10 mouse cellular contexts compared by ENCODE assay signal in the genomic region with DNA sequence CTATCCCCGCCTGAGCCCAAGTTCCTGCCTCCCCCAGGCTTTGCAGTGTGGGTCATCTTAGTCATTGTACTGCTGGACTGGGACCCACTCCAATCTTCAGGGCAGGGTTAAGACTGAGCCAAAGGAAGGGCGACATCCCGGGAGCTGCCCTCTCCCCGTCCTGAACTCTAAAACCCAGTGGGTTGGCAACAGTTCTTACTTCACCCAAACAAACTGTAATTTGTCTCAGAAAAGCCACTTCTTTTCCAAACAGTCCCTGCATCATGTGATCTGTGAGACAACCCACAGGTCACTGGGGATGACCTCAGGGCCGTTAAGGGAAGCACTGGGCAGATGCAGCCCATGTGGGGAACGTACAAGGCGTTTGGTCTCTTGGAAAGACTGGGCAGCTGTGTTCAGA. TPM values are rescaled to one million over a fixed set of nuclear protein-coding genes. Genes with fewer than 3 reads are reported as not detected.
DNase-seq lines count a peak whose midpoint lies in the region; ATAC-seq lines count a peak whose summit lies in the region.
"Had no signal": no experiment of that assay in that cellular context is flagged by ENCODE, and none has a peak within 500 bp of the region (broad histone marks: within the 10 kb centered on the region; RNA-seq: fewer than 3 reads in every experiment).

No protein-coding gene starts in this region.

- no peaks in the 10 kb centered on the region for H3K27me3 ChIP-seq in hindbrain, embryonic 14.5 days (ENCODE audit: control insufficient read depth, insufficient read depth, low read length)
- H3K27me3 ChIP-seq: limb, embryonic 15.5 days had no signal

- DNase-seq in adrenal gland, adult (ENCODE audit: inconsistent age in 2 of 2, low spot score in 1 of 2) = peak; percentile 63 to 73
- DNase-seq in adrenal gland, postnatal 10 days = no peak
- peak; percentile 56 for DNase-seq in adrenal gland, postnatal 14 days
- peak; percentile 64 to 74 for DNase-seq in kidney, adult 8-10 months
- peak; percentile 89 for DNase-seq in lung, postnatal 10 days
- DNase-seq in frontal cortex, postnatal 25 days (ENCODE audit: low spot score in 2 of 2) = no peak
- DNase-seq in hindbrain, embryonic 14.5 days (ENCODE audit: low spot score) = no peak
- no peak for DNase-seq in left cerebral cortex, postnatal 14 days (ENCODE audit: low spot score in 2 of 2)
- DNase-seq: cerebellum, postnatal 25 days had no signal

- no peaks in the 10 kb centered on the region for H3K36me3 ChIP-seq in hindbrain, embryonic 14.5 days (replicated peaks; ENCODE audit: control insufficient read depth, insufficient read depth)
- H3K36me3 ChIP-seq: limb, embryonic 15.5 days had no signal

- no peak for ATAC-seq in hindbrain, embryonic 14.5 days (ENCODE audit: low FRiP score)

- no peak overlapping the region for H3K27ac ChIP-seq in hindbrain, embryonic 14.5 days
- H3K27ac ChIP-seq: limb, embryonic 15.5 days had no signal

- no peaks in the 10 kb centered on the region for H3K4me1 ChIP-seq in hindbrain, embryonic 14.5 days (replicated peaks; ENCODE audit: control insufficient read depth, insufficient read depth, low read length)

- H3K9me3 ChIP-seq in hindbrain, embryonic 14.5 days (ENCODE audit: control insufficient read depth, low read length) = no peaks in the 10 kb centered on the region
- H3K9me3 ChIP-seq: limb, embryonic 15.5 days had no signal

- no peak overlapping the region for H3K9ac ChIP-seq in hindbrain, embryonic 14.5 days
- H3K9ac ChIP-seq: limb, embryonic 15.5 days had no signal

- H3K4me3 ChIP-seq in hindbrain, embryonic 14.5 days (replicated peaks; ENCODE audit: low read length) = no peak overlapping the region
- H3K4me3 ChIP-seq: limb, embryonic 15.5 days had no signal

- no peak overlapping the region for H3K4me2 ChIP-seq in hindbrain, embryonic 14.5 days (replicated peaks)
- H3K4me2 ChIP-seq: limb, embryonic 15.5 days had no signal

- 57% methylated on average over 7 of the region's 7 CpGs for WGBS in hindbrain, embryonic 14.5 days

- intact Hi-C loops in left cerebral cortex, postnatal 14 days (cut with DNase I) = no loop called here

RNA-seq across cellular contexts. Expression of a gene that starts 10.0 kb away (rescaled TPM):
- total RNA-seq in adrenal gland, postnatal 10 days (2021) = 10 to 100 TPM; 77.2 to 80.0 TPM
- total RNA-seq in adrenal gland, postnatal 14 days (2021) = 69.0 and 75.1 TPM in 2 replicates
- polyA plus RNA-seq in hindbrain, embryonic 14.5 days (2014; fragmentation: Nextera tagmentation; extraction: Ambion mirVana) = 5.5 and 6.1 TPM in 2 replicates
- total RNA-seq in left cerebral cortex, postnatal 14 days (2021) = 1 to 10 TPM; 7.1 to 8.3 TPM

Comparison
In these comparisons a context has a peak if more than half of its experiments do, and no peak if none do; other contexts are left out.
1. DNase-seq: peak in adrenal gland, adult (2 of 2), adrenal gland, postnatal 14 days (single experiment), kidney, adult 8-10 months (2 of 2) and lung, postnatal 10 days (single experiment); none in adrenal gland, postnatal 10 days (single experiment), frontal cortex, postnatal 25 days (0 of 2), hindbrain, embryonic 14.5 days (single experiment) and left cerebral cortex, postnatal 14 days (0 of 2).